Mouse (Mus musculus) thymus, adult 2 months (tissue): ENCODE data around the gene Gtf2h5.

Experiments
- CTCF ChIP-seq: fragments of 200-500 bp; IDR thresholded peaks from 2 replicates; pipeline ENCODE4 v1.5.1; 2012; ENCODE audit warnings: mild to moderate bottlenecking, control low read depth, low read length, moderate library complexity, borderline replicate concordance; ENCODE audit not compliant: control insufficient read depth, poor library complexity, insufficient read depth; ENCODE audit errors: extremely low read depth
- POLR2A ChIP-seq: fragments of 200-500 bp; IDR thresholded peaks from 2 replicates; pipeline ENCODE4 v1.6.1; 2012; ENCODE audit warnings: mild to moderate bottlenecking, low read length, control low read depth, moderate library complexity; ENCODE audit not compliant: control insufficient read depth, poor library complexity, insufficient read depth; ENCODE audit errors: extremely low read depth

DNA sequence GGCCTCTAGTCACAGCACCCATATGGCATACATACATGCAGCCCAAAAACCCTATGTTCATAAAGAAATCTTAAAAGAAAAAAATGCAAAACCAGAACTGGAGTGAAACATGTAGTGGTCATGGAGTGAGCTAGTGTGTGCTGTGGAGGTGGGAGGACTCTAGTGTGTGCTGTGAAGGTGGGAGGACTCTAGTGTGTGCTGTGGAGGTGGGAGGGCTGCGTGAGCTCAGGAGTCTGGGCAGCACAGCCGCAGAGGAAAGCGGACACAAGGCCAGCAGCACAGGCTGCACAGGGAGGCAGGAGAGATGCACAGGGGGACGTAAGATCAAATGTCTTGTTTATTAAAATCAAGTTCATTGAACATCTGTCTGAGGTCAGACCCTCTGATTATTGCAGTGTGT, 44.2 kb downstream of the Gtf2h5 start:
- TF ChIP-seq CTCF (no peak), POLR2A (no peak)
